Mouse (Mus musculus): Measurements from ENCODE around the gene Nt5c2.

GRCm38 (mm10) chr19:47052927-47053326 is 38.0 kb upstream of the Nt5c2 start:
- TF ChIP-seq CTCF (IDR thresholded peaks at IDR 0.05) (no peak), POLR2A (IDR thresholded peaks at IDR 0.05; ENCODE audit: insufficient read depth, low read depth, low read length) (no peak), EP300 (IDR thresholded peaks at IDR 0.05; ENCODE audit: insufficient read depth, low read depth, low read length) (no peak)
